22 mouse cellular contexts compared by ENCODE assay signal in the genomic region with DNA sequence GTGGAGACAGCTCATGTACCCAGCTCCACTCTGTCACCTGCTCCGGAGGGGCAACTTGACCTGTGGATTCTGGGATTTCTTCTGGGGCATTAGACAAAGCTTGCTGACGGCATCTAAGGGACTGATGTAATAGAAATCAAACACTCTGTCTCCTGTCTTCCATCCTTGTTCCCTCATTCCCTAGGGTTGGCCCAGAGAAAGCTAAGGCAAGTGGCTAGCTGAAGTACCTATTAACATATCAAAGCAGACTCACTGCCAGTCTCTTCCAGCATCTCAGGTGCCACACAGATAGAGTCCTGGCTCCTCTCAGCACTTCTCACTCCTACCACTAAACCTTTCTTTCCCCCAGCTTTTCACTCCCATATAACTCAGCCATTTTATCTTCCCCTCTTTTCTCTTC.
"Had no signal": no experiment of that assay in that cellular context is flagged by ENCODE, and none has a peak within 500 bp of the region (broad histone marks: within the 10 kb centered on the region; RNA-seq: fewer than 3 reads in every experiment).

No protein-coding gene starts in this region.

- H3K9ac ChIP-seq: heart, embryonic 12.5 days; hindbrain, embryonic 13.5 days; hindbrain, embryonic 15.5 days; kidney, embryonic 15.5 days; limb, embryonic 13.5 days; limb, embryonic 15.5 days had no signal

- H3K27me3 ChIP-seq: heart, embryonic 12.5 days; hindbrain, embryonic 13.5 days; hindbrain, embryonic 15.5 days; kidney, embryonic 15.5 days; limb, embryonic 13.5 days; limb, embryonic 15.5 days had no signal

- H3K36me3 ChIP-seq: heart, embryonic 12.5 days; hindbrain, embryonic 13.5 days; hindbrain, embryonic 15.5 days; kidney, embryonic 15.5 days; limb, embryonic 13.5 days; limb, embryonic 15.5 days had no signal

- ATAC-seq: hindbrain, postnatal 0 days; intestine, embryonic 16.5 days had no signal

- H3K4me3 ChIP-seq: heart, adult 2 months; heart, embryonic 12.5 days; hindbrain, embryonic 13.5 days; hindbrain, embryonic 15.5 days; kidney, embryonic 15.5 days; limb, embryonic 13.5 days; limb, embryonic 15.5 days had no signal

- H3K4me2 ChIP-seq: heart, embryonic 12.5 days; hindbrain, embryonic 13.5 days; hindbrain, embryonic 15.5 days; kidney, embryonic 15.5 days; limb, embryonic 13.5 days; limb, embryonic 15.5 days had no signal

- DNase-seq: gastrocnemius, postnatal 14 days; gastrocnemius, postnatal 36 days; heart, adult 11 months; heart, adult 2 months; heart, postnatal 10 days; kidney, adult 11 months; kidney, adult 2 months; kidney, adult 9 months; kidney, postnatal 14 days; kidney, postnatal 36 days; layer of hippocampus, adult 9-11 months; layer of hippocampus, postnatal 36 days; left cerebral cortex, postnatal 4 days had no signal

- H3K27ac ChIP-seq: heart, adult 2 months; hindbrain, embryonic 13.5 days; hindbrain, embryonic 15.5 days; hindbrain, postnatal 0 days; kidney, embryonic 15.5 days; kidney, postnatal 0 days; limb, embryonic 13.5 days; limb, embryonic 15.5 days had no signal

- H3K9me3 ChIP-seq: heart, embryonic 12.5 days; hindbrain, embryonic 13.5 days; hindbrain, embryonic 15.5 days; kidney, embryonic 15.5 days; limb, embryonic 13.5 days; limb, embryonic 15.5 days had no signal
